Mouse (Mus musculus) activated CD4-positive, CD25-positive, alpha-beta regulatory T cell, adult 4 months (primary cell): ENCODE measurements around the gene Gm2163. TPM values are rescaled to one million over a fixed set of nuclear protein-coding genes. Genes with fewer than 3 reads are reported as not detected.
"Not testable (repeated sequence)": the region's sequence is repeated elsewhere in the genome, so short reads cannot be mapped to it uniquely, and the experiment has no call there.

Source experiments
- ATAC-seq: one replicate; pipeline ENCODE4 v1.8.0; 2017
- polyA plus RNA-seq, 2 experiments: library from polyadenylated mRNA; unstranded; fragments of 100-300 nt; shearing (Covaris generic); gene quantifications; one replicate each; pipeline ENCODE4 v1.2.1; 2017

Gm2163 gene
- not detected for polyA plus RNA-seq

GRCm38 (mm10) chr4:42466452-42466851 is at the start of gene Gm2163:
TSS of gene Gm2163 (plus strand) at chr4:42466752.
- ATAC-seq, result not testable (repeated sequence)

DNA sequence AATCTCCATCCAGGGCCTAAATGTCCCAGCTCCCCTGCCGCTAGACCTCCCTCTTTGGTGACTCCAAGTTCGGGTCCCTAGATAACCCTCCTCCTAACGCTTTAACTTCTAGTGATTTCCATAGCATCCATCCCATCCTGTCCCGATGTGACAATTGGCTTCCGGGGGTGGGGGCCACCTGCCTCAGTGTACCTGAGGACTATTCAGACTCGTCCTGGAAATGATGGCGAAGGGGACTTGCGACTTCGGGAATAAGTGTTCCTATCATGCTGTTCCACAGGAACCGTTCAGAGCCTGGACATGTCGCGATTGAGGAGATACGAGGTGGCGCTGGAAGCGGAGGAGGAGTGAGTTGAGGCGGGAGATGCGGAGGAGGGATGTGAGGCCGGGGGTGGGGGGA is 27.5 kb upstream of the Gm2163 start, which contains the start of gene Gm21586:
Gm21586 (plus strand) TSS at position 301 of the 400 bp plus-strand sequence.
- ATAC-seq, result not testable (repeated sequence)

DNA sequence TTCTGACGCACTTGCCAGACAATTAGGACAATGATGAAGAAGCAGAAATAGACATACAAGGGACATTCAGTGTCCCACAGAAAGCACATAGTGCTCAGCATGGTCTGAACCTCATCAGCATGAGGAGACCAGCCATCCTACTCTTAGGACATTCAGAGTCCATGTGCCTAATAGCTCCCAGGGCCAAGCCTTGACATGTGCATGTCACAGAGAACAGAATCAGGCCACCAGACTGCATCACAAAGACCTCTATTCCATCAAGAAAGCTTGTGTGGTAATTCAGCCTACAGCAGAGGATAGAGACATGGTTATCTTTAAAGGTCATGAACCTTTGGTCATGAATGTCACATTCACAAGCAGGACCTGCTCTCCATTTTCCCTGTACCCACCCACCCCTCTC is 61.5 kb downstream of the Gm2163 start, which contains the start of gene Fam205a2:
Fam205a2 (minus strand) TSS at position 101 of the 400 bp plus-strand sequence.
- ATAC-seq, result not testable (repeated sequence)

DNA sequence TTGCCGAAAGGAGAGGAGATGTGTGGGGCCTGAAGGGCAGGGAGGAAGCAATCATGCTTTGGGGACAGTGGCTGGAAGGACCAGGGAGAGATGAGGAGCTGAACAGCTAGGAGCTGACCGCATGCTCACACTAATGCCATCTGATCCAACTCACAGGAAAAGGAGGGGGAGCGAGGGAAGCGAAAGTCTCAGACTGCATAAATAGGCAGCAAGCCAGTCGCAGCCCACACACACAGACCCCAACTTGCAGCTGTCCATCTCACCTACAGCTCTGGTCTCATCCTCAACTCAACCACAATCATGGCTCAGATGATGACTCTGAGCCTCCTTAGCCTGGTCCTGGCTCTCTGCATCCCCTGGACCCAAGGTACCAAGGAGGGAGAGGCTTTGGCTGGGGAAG is 145.3 kb downstream of the Gm2163 start, which contains the start of gene Gm10591:
Gm10591 (plus strand) TSS at position 301 of the 400 bp plus-strand sequence.
- not testable (repeated sequence) for ATAC-seq

- not testable (repeated sequence) for ATAC-seq
These were observed 162.9 kb downstream of the Gm2163 start, which contains the start of gene Gm2564 for GRCm38 (mm10) chr4:42629419-42629818. TSS of gene Gm2564 (plus strand) at chr4:42629719.

Other genes starting within 250 kb of the Gm2163 start
- not detected for gene Gm10600, start 226.1 kb upstream of the Gm2163 start, polyA plus RNA-seq
- not detected for gene Ccl21b, start 211.0 kb upstream of the Gm2163 start, polyA plus RNA-seq
- not detected for gene Gm21953, start 172.5 kb upstream of the Gm2163 start, polyA plus RNA-seq
- not detected for gene Fam205a3, start 148.4 kb upstream of the Gm2163 start, polyA plus RNA-seq
- not detected for gene Gm21586, start 27.4 kb upstream of the Gm2163 start, polyA plus RNA-seq
- not detected for gene Fam205a2, start 61.4 kb downstream of the Gm2163 start, polyA plus RNA-seq
- gene Gm10591, start 145.4 kb downstream of the Gm2163 start, polyA plus RNA-seq, result not detected
- not detected for gene Gm2564, start 163.0 kb downstream of the Gm2163 start, polyA plus RNA-seq
- gene Ccl27b, start 188.5 kb downstream of the Gm2163 start, polyA plus RNA-seq, result not detected
- not detected for gene Il11ra2, start 195.1 kb downstream of the Gm2163 start, polyA plus RNA-seq